Mouse (Mus musculus) adrenal gland, adult (tissue): ENCODE measurements around the gene Ptprd.
"Not testable (repeated sequence)": the region's sequence is repeated elsewhere in the genome, so short reads cannot be mapped to it uniquely, and the experiment has no call there.

Source experiments
- DNase-seq, 2 experiments: peaks; one replicate each; pipeline ENCODE4 v3.0.0; 2022 to 2023; ENCODE audit warnings: low spot score in 1 of 2; ENCODE audit not compliant: inconsistent age in 2 of 2

Gene Ptprd

GRCm38 (mm10) chr4:77961711-77962110 is 250.1 kb downstream of the Ptprd start:
- DNase-seq, result peak; percentile 2 to 70

DNA sequence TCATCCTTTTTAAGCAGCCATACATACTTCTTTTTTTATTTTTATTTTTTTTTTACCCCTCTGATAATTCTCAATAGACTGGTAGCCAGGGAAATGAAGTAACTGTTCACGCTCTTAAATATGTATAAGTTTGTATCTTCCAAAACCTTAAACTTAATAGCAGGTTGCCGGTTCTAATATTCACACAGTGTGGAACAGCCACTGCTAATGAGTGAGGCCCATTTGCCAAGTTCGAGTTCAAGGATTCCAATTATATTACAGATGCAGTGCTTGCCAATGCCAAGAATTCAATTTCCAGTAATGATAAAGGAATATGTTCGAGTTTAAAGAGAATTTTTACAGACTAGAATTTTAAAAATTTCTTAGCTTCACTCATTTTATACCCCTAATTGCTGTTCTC is 322.3 kb downstream of the Ptprd start:
- DNase-seq, result no peak

DNA sequence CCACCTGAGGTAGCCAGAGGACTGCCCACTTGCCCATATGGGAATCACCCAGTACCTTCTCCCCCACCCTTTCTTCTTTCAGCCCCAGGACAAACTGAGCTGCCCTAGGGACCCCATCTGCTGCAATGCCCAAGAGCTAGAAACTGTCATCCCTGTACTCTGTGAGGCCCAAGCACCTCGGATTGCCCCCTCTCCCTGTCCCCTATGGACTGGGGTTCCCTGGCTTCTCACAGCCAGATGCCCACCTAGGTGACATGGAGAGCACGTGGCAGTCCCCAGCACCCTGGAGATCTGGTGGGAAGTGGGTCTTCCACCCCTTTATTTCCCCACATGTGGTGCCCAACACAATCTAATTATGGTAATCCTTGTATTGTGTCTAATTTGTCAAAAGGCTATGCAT is 331.5 kb downstream of the Ptprd start:
- no peak for DNase-seq

- DNase-seq, result no peak
Observed at GRCm38 (mm10) chr4:77861269-77861668, 350.5 kb downstream of the Ptprd start.

DNA sequence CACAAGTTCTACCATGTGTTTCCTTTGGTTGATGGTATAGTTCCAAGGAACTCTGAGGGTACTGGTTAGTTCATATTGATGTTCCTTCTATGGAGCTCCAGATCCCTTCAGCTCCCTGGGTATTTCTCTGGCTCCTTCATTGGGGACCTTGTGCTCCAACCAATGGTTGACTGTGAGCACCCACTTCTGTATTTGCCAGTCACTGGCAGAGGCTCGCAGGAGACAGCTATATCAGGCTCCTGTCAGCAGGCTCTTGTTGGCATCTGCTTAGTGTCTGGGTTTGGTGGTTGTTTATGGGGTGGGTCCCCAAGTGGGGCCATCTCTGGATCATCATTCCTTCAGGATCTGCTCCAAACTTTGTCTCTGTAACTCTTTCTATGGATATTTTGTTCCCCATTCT is 414.4 kb downstream of the Ptprd start:
- not testable (repeated sequence) for DNase-seq

DNA sequence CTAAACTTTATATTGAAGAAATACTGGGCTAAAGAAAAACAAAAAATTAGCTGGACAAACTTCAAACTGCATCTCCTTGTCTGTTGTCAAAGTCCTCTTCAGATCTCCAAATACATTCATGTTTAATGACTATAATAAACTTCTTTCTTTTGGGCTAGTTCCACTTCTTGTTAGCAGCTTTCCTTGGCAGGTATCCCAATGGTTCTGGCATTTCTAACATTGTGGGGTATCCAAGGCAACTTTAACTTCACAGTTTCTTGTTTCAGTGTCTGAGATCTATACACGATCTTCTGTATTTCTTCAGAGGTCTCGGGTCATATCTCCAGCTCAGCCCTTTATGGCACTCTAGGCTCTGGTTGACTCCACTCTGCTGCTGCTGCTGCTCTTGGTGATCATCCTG is 434.5 kb downstream of the Ptprd start:
- no peak for DNase-seq

- no peak for DNase-seq
Observed at GRCm38 (mm10) chr4:77763790-77764189, 448.0 kb downstream of the Ptprd start.

- DNase-seq, result no peak
Observed at GRCm38 (mm10) chr4:77743391-77743790, 468.4 kb downstream of the Ptprd start.

GRCm38 (mm10) chr4:77721908-77722307 is 489.9 kb downstream of the Ptprd start:
- DNase-seq, result no peak

GRCm38 (mm10) chr4:77717792-77718191 is 494.0 kb downstream of the Ptprd start:
- DNase-seq, result no peak

GRCm38 (mm10) chr4:77710231-77710630 is 501.5 kb downstream of the Ptprd start:
- no peak for DNase-seq

DNA sequence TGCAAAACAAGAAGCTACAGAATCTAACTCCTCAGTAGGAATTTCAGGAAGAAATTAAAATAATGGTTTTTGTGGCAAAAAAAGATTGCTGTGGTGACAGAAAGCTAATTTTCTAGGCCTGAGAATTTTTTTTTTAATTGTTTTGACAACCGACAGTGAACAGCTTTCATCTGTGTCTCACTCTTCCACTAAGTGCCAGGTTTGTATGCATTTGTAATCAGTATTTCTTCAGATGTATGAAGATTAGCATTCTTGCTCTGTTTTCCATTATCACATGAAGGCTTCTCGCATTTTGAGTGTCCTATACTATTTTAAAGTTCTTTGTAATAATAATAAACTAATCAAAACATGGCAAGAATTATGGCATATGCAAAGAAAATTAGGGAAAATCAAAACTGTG is 513.5 kb downstream of the Ptprd start:
- DNase-seq, result no peak

DNA sequence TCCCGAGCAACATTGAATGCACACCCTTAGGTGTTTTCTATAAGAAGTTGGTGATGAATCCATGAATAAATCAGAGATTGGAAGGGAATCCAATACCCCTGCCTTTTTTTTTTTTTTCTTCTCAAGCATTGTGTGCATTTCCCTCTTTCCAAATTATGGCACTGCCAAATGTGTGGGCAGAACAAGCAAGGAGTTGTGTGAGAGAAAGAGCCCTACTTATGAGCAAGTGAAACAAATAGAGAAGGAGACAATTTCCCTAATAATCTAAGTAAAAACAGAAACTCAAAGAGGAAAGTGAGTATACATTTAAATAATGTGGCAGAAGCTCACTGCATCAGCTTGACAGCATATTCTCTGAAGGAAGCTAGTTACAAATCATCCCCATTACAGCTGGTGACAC is 536.0 kb downstream of the Ptprd start:
- DNase-seq, result no peak

- no peak for DNase-seq
Observed at GRCm38 (mm10) chr4:77664761-77665160, 547.0 kb downstream of the Ptprd start.

GRCm38 (mm10) chr4:77662309-77662708 is 549.5 kb downstream of the Ptprd start:
- DNase-seq, result no peak

GRCm38 (mm10) chr4:77655669-77656068 is 556.1 kb downstream of the Ptprd start:
- DNase-seq, result no peak

DNA sequence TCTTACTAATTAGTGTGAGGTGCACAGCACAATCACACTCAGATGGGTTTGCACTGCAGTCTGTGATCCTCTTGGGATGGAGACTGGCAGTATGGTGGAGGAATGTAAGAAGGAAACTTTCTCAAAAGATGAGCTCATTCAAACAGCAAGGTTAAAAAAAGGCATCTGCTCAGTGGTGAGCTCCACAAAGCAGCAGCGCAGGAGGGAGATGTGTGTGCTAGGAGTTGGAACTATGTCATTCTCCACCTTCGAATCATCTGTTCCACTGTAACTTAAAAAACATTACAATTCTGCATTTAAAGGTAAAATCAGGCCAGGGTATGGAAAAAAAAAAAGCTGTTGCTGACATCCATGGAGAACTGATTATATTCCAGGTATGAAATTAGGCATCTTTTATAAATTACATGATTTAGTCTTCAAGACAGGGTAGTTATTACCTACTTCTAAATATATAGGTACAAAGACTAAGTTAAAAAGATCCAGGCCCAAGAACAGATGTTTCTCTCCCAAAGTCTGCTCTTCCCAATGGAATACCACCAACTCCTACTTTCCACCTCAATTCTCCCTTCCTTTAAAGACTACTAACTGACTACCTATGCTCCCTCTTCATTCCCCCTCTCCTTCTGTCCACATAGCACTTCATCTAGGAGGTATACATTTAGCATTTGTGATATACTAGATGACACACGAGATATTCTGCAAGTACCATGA is 562.0 kb downstream of the Ptprd start:
- no peak for DNase-seq

GRCm38 (mm10) chr4:77648911-77649310 is 562.9 kb downstream of the Ptprd start:
- no peak for DNase-seq

DNA sequence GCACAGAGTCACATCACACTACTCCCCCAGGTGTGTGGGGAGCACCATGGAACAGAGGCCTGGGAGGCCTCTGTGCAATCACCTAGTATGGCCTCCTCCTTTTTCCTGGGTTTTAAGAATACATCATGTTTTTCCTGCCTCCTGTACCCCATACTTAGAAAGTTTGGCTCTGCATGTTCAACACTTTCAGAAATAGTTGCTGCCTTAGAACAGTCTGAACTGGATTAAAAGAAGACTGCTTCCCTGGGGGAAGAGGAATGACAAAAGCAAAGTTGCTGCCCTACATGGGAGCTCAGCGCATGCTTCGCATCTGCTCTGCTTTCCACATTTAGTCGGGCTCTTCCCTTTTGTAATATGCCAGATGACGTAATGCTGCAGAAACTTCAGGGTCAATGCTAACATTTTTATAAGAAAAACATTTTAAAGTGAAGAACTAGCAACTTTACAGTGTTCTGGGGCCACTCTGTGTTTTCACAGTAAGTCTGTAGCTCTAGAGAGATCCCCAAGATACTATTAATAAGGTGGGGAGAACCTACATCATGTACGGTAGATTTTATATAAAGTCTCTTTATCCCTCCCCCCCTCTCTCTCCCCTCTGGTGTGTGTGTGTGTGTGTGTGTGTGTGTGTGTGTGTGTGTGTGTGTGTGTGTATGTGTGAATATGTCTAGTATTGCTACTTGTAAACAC is 564.2 kb downstream of the Ptprd start:
- peak; percentile 12 to 71 for DNase-seq

DNA sequence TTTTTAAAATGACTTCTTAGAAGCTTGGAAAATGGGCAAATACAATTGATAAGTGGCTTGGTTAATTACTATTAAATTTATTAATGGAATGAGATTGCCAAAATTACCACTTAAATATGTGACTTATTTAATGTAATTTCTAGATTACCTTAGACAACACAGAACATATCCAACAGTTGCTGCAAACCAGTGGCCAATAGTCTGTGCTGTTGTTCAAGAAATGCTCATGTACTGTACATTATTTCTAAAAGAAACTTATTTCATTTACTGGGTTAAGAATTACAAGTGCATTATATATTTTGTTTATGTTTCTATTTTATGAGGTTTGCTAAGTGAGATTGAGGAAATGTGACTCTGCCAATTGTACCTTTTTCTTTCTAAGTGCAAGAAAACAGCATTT is 567.3 kb downstream of the Ptprd start:
- peak in 1 of 2 experiments; percentile 49 for DNase-seq

DNA sequence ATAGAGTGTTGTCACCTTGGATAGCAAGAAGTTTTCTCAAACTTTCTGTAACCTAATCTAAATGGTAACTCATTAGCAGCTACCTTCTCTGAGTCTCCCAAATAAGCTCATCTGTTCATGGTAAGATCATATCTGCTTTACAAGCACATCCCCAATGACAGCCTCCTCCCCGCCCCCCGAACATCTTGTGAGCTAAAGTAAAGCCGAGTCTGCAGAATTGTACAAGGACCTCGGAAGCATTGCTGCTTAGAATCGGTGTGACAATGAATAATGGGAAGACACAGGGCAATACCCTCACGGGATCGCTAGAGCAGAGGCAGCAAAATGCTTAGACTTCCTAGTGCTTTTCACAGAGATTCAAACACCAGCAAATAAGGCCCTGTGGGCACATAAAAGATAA is 571.7 kb downstream of the Ptprd start:
- no peak for DNase-seq

DNA sequence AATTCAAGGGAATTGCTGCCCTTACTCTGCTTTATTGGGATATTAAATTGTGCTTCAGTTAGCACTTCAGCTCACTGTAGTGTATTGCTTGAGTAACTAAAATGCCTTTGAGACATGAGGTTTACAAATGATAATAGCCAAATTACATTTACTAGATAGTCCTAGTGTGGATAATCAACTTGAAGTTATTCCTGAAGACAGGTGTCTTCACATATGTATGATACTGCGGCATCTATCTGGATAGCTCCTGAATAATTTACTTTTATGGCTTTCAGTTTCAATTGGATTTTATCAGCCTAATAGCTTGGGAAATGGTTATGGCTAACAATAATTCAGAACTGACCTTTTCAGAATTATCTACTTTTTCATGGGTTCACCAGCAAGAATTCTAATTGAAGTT is 598.6 kb downstream of the Ptprd start:
- DNase-seq, result no peak

GRCm38 (mm10) chr4:77586624-77587023 is 625.1 kb downstream of the Ptprd start:
- no peak for DNase-seq
